Mouse (Mus musculus): ENCODE results near the gene Sema7a.

The Sema7a gene

GRCm38 (mm10) chr9:57938225-57939055, 1.5 kb upstream of the Sema7a start:
- no peak for DNase-seq (ENCODE audit: low spot score)

- no peak for DNase-seq (ENCODE audit: low spot score)
Measured at GRCm38 (mm10) chr9:57940349-57940794, 460 bp downstream of the Sema7a start.

GRCm38 (mm10) chr9:57940861-57941638, 1.1 kb downstream of the Sema7a start:
- no peak for DNase-seq (ENCODE audit: low spot score)

- no peak for DNase-seq (ENCODE audit: low spot score)
Measured at GRCm38 (mm10) chr9:57942039-57942438, 2.1 kb downstream of the Sema7a start.

GRCm38 (mm10) chr9:57943067-57943466, 3.2 kb downstream of the Sema7a start:
- DNase-seq (ENCODE audit: low spot score) = no peak

- DNase-seq (ENCODE audit: low spot score) = peak; percentile 63
Measured at GRCm38 (mm10) chr9:57944572-57944971, 4.7 kb downstream of the Sema7a start.

- DNase-seq (ENCODE audit: low spot score) = no peak
Measured at GRCm38 (mm10) chr9:57945771-57946616, 6.1 kb downstream of the Sema7a start.

GRCm38 (mm10) chr9:57947381-57948030, 7.6 kb downstream of the Sema7a start:
- DNase-seq (ENCODE audit: low spot score) = no peak

- no peak for DNase-seq (ENCODE audit: low spot score)
Measured at GRCm38 (mm10) chr9:57948333-57948931, 8.5 kb downstream of the Sema7a start.

GRCm38 (mm10) chr9:57949102-57949704, 9.3 kb downstream of the Sema7a start:
- DNase-seq (ENCODE audit: low spot score) = peak; percentile 73

GRCm38 (mm10) chr9:57949879-57950278, 10.0 kb downstream of the Sema7a start:
- no peak for DNase-seq (ENCODE audit: low spot score)

- no peak for DNase-seq (ENCODE audit: low spot score)
Measured at GRCm38 (mm10) chr9:57950519-57950918, 10.6 kb downstream of the Sema7a start.

GRCm38 (mm10) chr9:57951993-57952392, 12.1 kb downstream of the Sema7a start:
- DNase-seq (ENCODE audit: low spot score) = no peak

- DNase-seq (ENCODE audit: low spot score) = no peak
Measured at GRCm38 (mm10) chr9:57954962-57955744, 15.2 kb downstream of the Sema7a start.

- no peak for DNase-seq (ENCODE audit: low spot score)
Measured at GRCm38 (mm10) chr9:57955764-57956163, 15.9 kb downstream of the Sema7a start.

GRCm38 (mm10) chr9:57956196-57956837, 16.4 kb downstream of the Sema7a start:
- DNase-seq (ENCODE audit: low spot score) = no peak

GRCm38 (mm10) chr9:57956838-57957236, 16.9 kb downstream of the Sema7a start:
- DNase-seq (ENCODE audit: low spot score) = no peak

GRCm38 (mm10) chr9:57958615-57959014, 18.7 kb downstream of the Sema7a start:
- no peak for DNase-seq (ENCODE audit: low spot score)

- no peak for DNase-seq (ENCODE audit: low spot score)
Measured at GRCm38 (mm10) chr9:57959399-57959798, 19.5 kb downstream of the Sema7a start.

Measured in lung, postnatal 25 days (tissue).